Mouse (Mus musculus) forebrain, embryonic 14.5 days (tissue): Measurements from ENCODE around the gene Casp7. TPM values are rescaled to one million over a fixed set of nuclear protein-coding genes. Genes with fewer than 3 reads are reported as not detected.

Source experiments
- polyA plus RNA-seq: library from polyadenylated mRNA; unstranded; fragments of >200 nt; fragmentation: Nextera tagmentation; extraction: Ambion mirVana; gene quantifications from 2 replicates; pipeline ENCODE4 v1.2.1, GENCODE M21; 2014

Gene Casp7
- polyA plus RNA-seq, 1 experiment from 2014 or later: 13.1 TPM

Other genes starting within 250 kb of the Casp7 start
- gene Habp2, start 110.0 kb upstream of the Casp7 start, polyA plus RNA-seq: 0.06 and 0.16 TPM in 2 replicates
- gene Nrap, start 7.1 kb upstream of the Casp7 start, polyA plus RNA-seq: 0.14 and 0.55 TPM in 2 replicates
- 0.28 TPM in 1 of 2 replicates, not detected in the other for gene Plekhs1, start 64.5 kb downstream of the Casp7 start, polyA plus RNA-seq
- gene Dclre1a, start 151.1 kb downstream of the Casp7 start, polyA plus RNA-seq: 10.1 and 12.5 TPM in 2 replicates
- gene Nhlrc2, start 151.1 kb downstream of the Casp7 start, polyA plus RNA-seq: 9.7 and 11.7 TPM in 2 replicates